Mouse (Mus musculus): Measurements from ENCODE around the gene Tbx5. TPM values are rescaled to one million over a fixed set of nuclear protein-coding genes. Genes with fewer than 3 reads are reported as not detected.

Tbx5 gene
- polyA plus RNA-seq, 1 experiment from 2014 or later: 5.7 TPM

GRCm38 (mm10) chr5:119922229-119922628 lies 89.8 kb downstream of the Tbx5 start:
- H3K9ac ChIP-seq (ENCODE audit: low read depth, low read length): no peak overlapping the region
- no peaks in the 10 kb centered on the region for H3K36me3 ChIP-seq (ENCODE audit: control insufficient read depth, insufficient read depth, low read length)
- no peaks in the 10 kb centered on the region for H3K4me1 ChIP-seq (replicated peaks; ENCODE audit: control insufficient read depth, insufficient read depth, low read length)
- no peak overlapping the region for H3K27ac ChIP-seq (ENCODE audit: low read depth, low read length)
- ATAC-seq (replicated peaks; ENCODE audit: low FRiP score): no peak
- no peak for DNase-seq (ENCODE audit: low spot score)
- no peaks in the 10 kb centered on the region for H3K27me3 ChIP-seq (replicated peaks; ENCODE audit: control insufficient read depth, insufficient read depth, low read length)
- H3K4me3 ChIP-seq (ENCODE audit: low read depth, low read length): no peak overlapping the region
- H3K9me3 ChIP-seq (ENCODE audit: control insufficient read depth, low read length): no peaks in the 10 kb centered on the region
- H3K4me2 ChIP-seq: no peak overlapping the region
- WGBS: 43% methylated on average over 11 of the region's 11 CpGs

Other genes starting within 250 kb of the Tbx5 start
- gene Tbx3, start 162.0 kb upstream of the Tbx5 start, polyA plus RNA-seq (2014; fragmentation: Nextera tagmentation; extraction: Ambion mirVana): 23.3 and 25.9 TPM in 2 replicates